Mouse (Mus musculus) gastrocnemius, postnatal 10 days (tissue): ENCODE data around the gene 1600012H06Rik. TPM values are rescaled to one million over a fixed set of nuclear protein-coding genes. Genes with fewer than 3 reads are reported as not detected.
"Not testable (repeated sequence)": the region's sequence is repeated elsewhere in the genome, so short reads cannot be mapped to it uniquely, and the experiment has no call there.

ENCODE experiments used
- DNase-seq: peaks from one replicate; pipeline ENCODE4 v3.0.0; 2021; ENCODE audit warnings: mixed read lengths
- long read RNA-seq, 2 experiments: library from polyadenylated mRNA; stranded (forward); transcript quantifications; one replicate each; pipeline ENCODE4 v2.0.0; 2021
- total RNA-seq, 2 experiments: library from RNA; stranded (reverse); gene quantifications; 2 replicates each; pipeline ENCODE4 v1.2.3; 2021

1600012H06Rik gene
- total RNA-seq = 10 to 100 TPM; 18.4 to 19.9 TPM
- long read RNA-seq, experiment 1, transcript 1600012H06Rik-201 (2 exons, 2,506 nt) = major isoform, 14 of 55 reads
- long read RNA-seq, experiment 1, transcript 1600012H06Rik-202 (2 exons, 2,523 nt) = minor isoform, 12 of 55 reads
- long read RNA-seq, experiment 1, partial matches to known transcripts = 0 of 55 reads
- long read RNA-seq, experiment 1, other reads (novel, unspliced or antisense) = 28 of 55 reads
- long read RNA-seq, experiment 2, transcript 1600012H06Rik-201 (2 exons, 2,506 nt) = minor isoform, 9 of 43 reads
- long read RNA-seq, experiment 2, transcript 1600012H06Rik-202 (2 exons, 2,523 nt) = major isoform, 11 of 43 reads
- long read RNA-seq, experiment 2, partial matches to known transcripts = 0 of 43 reads
- long read RNA-seq, experiment 2, other reads (novel, unspliced or antisense) = 23 of 43 reads

GRCm38 (mm10) chr17:14943009-14943728 is at the start of gene 1600012H06Rik, which contains the start of gene Wdr27:
1600012H06Rik (plus strand) TSS chr17:14943184.
Wdr27 (minus strand) TSS chr17:14943158.
- DNase-seq = peak; percentile 99

- not testable (repeated sequence) for DNase-seq
Observed at GRCm38 (mm10) chr17:14895058-14895457, 47.9 kb upstream of the 1600012H06Rik start.

- no peak for DNase-seq
Observed at GRCm38 (mm10) chr17:14898972-14899371, 44.0 kb upstream of the 1600012H06Rik start.

GRCm38 (mm10) chr17:14903212-14903611 is 39.8 kb upstream of the 1600012H06Rik start:
- DNase-seq = no peak

GRCm38 (mm10) chr17:14904206-14904605 is 38.8 kb upstream of the 1600012H06Rik start:
- no peak for DNase-seq

- DNase-seq = peak; percentile 64
Observed at GRCm38 (mm10) chr17:14904637-14905265, 38.2 kb upstream of the 1600012H06Rik start.

GRCm38 (mm10) chr17:14906611-14907010 is 36.4 kb upstream of the 1600012H06Rik start:
- DNase-seq = no peak

- no peak for DNase-seq
Observed at GRCm38 (mm10) chr17:14907136-14907535, 35.8 kb upstream of the 1600012H06Rik start.

- DNase-seq = no peak
Observed at GRCm38 (mm10) chr17:14909331-14909730, 33.7 kb upstream of the 1600012H06Rik start.

- DNase-seq = no peak
Observed at GRCm38 (mm10) chr17:14910771-14911170, 32.2 kb upstream of the 1600012H06Rik start.

- no peak for DNase-seq
Observed at GRCm38 (mm10) chr17:14912420-14912819, 30.6 kb upstream of the 1600012H06Rik start.

GRCm38 (mm10) chr17:14912981-14913380 is 30.0 kb upstream of the 1600012H06Rik start:
- no peak for DNase-seq

GRCm38 (mm10) chr17:14914401-14914800 is 28.6 kb upstream of the 1600012H06Rik start:
- no peak for DNase-seq

GRCm38 (mm10) chr17:14917866-14918265 is 25.1 kb upstream of the 1600012H06Rik start:
- DNase-seq = no peak

- no peak for DNase-seq
Observed at GRCm38 (mm10) chr17:14921582-14921981, 21.4 kb upstream of the 1600012H06Rik start.

GRCm38 (mm10) chr17:14927644-14928218 is 15.3 kb upstream of the 1600012H06Rik start:
- DNase-seq = no peak

GRCm38 (mm10) chr17:14928631-14929030 is 14.4 kb upstream of the 1600012H06Rik start:
- no peak for DNase-seq

GRCm38 (mm10) chr17:14930697-14931096 is 12.3 kb upstream of the 1600012H06Rik start:
- DNase-seq = no peak

GRCm38 (mm10) chr17:14931469-14931868 is 11.5 kb upstream of the 1600012H06Rik start:
- no peak for DNase-seq

- not testable (repeated sequence) for DNase-seq
Observed at GRCm38 (mm10) chr17:14935280-14935679, 7.7 kb upstream of the 1600012H06Rik start.

- DNase-seq = no peak
Observed at GRCm38 (mm10) chr17:14935841-14936605, 7.0 kb upstream of the 1600012H06Rik start.
